Mouse (Mus musculus): Measurements from ENCODE around the gene Coro2b. TPM values are rescaled to one million over a fixed set of nuclear protein-coding genes. Genes with fewer than 3 reads are reported as not detected.

Gene Coro2b
- polyA plus RNA-seq, 1 experiment from 2014 or later, result 1.9 TPM

DNA sequence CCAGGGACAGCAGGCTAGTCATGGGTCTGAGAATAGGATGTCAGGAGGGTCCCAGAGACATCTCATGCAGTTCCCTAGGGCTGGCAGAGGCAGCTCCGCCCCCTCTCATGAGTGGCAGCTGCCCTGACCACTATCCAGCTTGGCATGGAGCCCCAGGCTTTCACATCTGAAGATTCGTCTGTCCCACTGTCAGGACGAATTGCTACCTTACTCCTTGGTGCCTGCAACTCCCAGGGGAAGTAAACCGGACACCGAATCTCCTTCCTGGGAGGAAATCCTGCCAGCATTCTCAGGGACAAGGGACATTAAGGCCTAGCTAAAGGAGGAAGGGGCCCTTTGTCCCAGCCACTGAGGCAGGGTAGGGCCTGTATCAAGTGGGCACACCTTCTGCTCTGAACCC lies 14.6 kb downstream of the Coro2b start:
- no peak for ATAC-seq (ENCODE audit: low read depth)
- no peaks in the 10 kb centered on the region for H3K27me3 ChIP-seq (ENCODE audit: control insufficient read depth, insufficient read depth, low read depth, low read length)
- no peak overlapping the region for H3K27ac ChIP-seq (ENCODE audit: low read length)
- H3K4me1 ChIP-seq (ENCODE audit: control insufficient read depth, low read depth, low read length), result no peaks in the 10 kb centered on the region
- H3K36me3 ChIP-seq (ENCODE audit: control insufficient read depth, insufficient read depth), result no peaks in the 10 kb centered on the region
- WGBS (ENCODE audit: insufficient replicate concordance), result 41% methylated on average over 5 of the region's 5 CpGs
- no peaks in the 10 kb centered on the region for H3K9me3 ChIP-seq (replicated peaks; ENCODE audit: control insufficient read depth, low read length)
- H3K9ac ChIP-seq (ENCODE audit: low read depth, low read length), result no peak overlapping the region
- H3K4me2 ChIP-seq (ENCODE audit: low read depth, low read length), result no peak overlapping the region
- H3K4me3 ChIP-seq (ENCODE audit: low read depth, low read length), result no peak overlapping the region

DNA sequence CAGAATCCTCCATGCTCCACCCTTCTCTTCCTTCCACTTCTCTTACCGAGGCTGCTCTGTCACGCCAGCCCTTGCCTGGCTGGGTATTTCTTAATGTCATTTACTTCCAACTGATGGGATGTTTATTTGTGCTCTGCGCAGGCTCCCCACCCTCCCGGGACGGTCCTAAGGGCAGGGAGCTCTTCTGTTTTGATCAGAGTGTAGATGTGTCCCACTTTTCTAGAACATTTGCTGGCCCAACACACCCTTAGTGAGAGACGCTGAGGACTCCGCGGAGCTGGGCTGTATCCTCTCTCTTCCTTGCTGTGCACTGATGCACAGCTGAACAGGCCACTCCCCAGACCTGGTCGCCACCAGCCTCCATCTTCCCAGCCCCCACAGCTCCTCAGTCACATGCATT lies 15.3 kb downstream of the Coro2b start:
- Histone ChIP-seq H3K4me3 (ENCODE audit: low read depth, low read length) (no peak overlapping the region), H3K27ac (ENCODE audit: low read length) (no peak overlapping the region), H3K9me3 (replicated peaks; ENCODE audit: control insufficient read depth, low read length) (no peaks in the 10 kb centered on the region), H3K9ac (ENCODE audit: low read depth, low read length) (no peak overlapping the region), H3K4me1 (ENCODE audit: control insufficient read depth, low read depth, low read length) (no peaks in the 10 kb centered on the region), H3K36me3 (ENCODE audit: control insufficient read depth, insufficient read depth) (no peaks in the 10 kb centered on the region), H3K4me2 (ENCODE audit: low read depth, low read length) (no peak overlapping the region), H3K27me3 (ENCODE audit: control insufficient read depth, insufficient read depth, low read depth, low read length) (no peaks in the 10 kb centered on the region)
- WGBS (ENCODE audit: insufficient replicate concordance), result 44% methylated on average over 9 of the region's 9 CpGs
- ATAC-seq (ENCODE audit: low read depth), result no peak

- 44% methylated on average over 9 of the region's 9 CpGs for WGBS (ENCODE audit: insufficient replicate concordance)
- H3K9me3 ChIP-seq (replicated peaks; ENCODE audit: control insufficient read depth, low read length), result no peaks in the 10 kb centered on the region
- H3K27ac ChIP-seq (ENCODE audit: low read length), result no peak overlapping the region
- H3K36me3 ChIP-seq (ENCODE audit: control insufficient read depth, insufficient read depth), result no peaks in the 10 kb centered on the region
- H3K4me3 ChIP-seq (ENCODE audit: low read depth, low read length), result no peak overlapping the region
- no peak overlapping the region for H3K4me2 ChIP-seq (ENCODE audit: low read depth, low read length)
- no peak for ATAC-seq (ENCODE audit: low read depth)
- no peaks in the 10 kb centered on the region for H3K4me1 ChIP-seq (ENCODE audit: control insufficient read depth, low read depth, low read length)
- H3K9ac ChIP-seq (ENCODE audit: low read depth, low read length), result no peak overlapping the region
- no peaks in the 10 kb centered on the region for H3K27me3 ChIP-seq (ENCODE audit: control insufficient read depth, insufficient read depth, low read depth, low read length)
Measured at GRCm38 (mm10) chr9:62520933-62521332, 15.9 kb downstream of the Coro2b start.

- Histone ChIP-seq H3K27ac (ENCODE audit: low read length) (no peak overlapping the region), H3K4me3 (ENCODE audit: low read depth, low read length) (no peak overlapping the region), H3K4me2 (ENCODE audit: low read depth, low read length) (no peak overlapping the region), H3K9ac (ENCODE audit: low read depth, low read length) (no peak overlapping the region), H3K36me3 (ENCODE audit: control insufficient read depth, insufficient read depth) (no peaks in the 10 kb centered on the region), H3K27me3 (ENCODE audit: control insufficient read depth, insufficient read depth, low read depth, low read length) (no peaks in the 10 kb centered on the region), H3K9me3 (replicated peaks; ENCODE audit: control insufficient read depth, low read length) (no peaks in the 10 kb centered on the region), H3K4me1 (ENCODE audit: control insufficient read depth, low read depth, low read length) (no peaks in the 10 kb centered on the region)
- no peak for ATAC-seq (ENCODE audit: low read depth)
- WGBS (ENCODE audit: insufficient replicate concordance), result 61% methylated on average over 15 of the region's 15 CpGs
Measured at GRCm38 (mm10) chr9:62519787-62520503, 16.9 kb downstream of the Coro2b start.

DNA sequence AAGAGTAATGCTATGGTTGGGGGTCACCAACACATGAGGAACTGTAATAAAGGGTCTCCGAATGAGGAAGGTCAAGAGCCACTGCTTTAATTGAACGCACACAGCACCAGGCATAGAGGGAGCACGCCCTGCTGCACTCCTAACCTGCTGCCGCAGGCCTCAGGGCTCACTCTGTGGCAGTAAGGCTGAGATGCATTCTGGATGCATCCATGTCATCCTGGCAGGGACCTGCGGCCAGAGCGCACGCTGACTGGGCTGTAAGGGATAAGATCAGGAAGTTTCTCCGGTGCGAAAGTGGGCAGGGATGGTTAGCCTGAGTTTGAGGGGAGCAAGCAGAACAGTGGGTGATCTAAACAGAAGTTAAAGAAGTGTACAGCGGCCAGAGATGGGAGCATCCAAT lies 17.5 kb downstream of the Coro2b start:
- Histone ChIP-seq H3K36me3 (ENCODE audit: control insufficient read depth, insufficient read depth) (no peaks in the 10 kb centered on the region), H3K4me3 (ENCODE audit: low read depth, low read length) (no peak overlapping the region), H3K9ac (ENCODE audit: low read depth, low read length) (no peak overlapping the region), H3K27ac (ENCODE audit: low read length) (no peak overlapping the region), H3K4me2 (ENCODE audit: low read depth, low read length) (no peak overlapping the region), H3K27me3 (ENCODE audit: control insufficient read depth, insufficient read depth, low read depth, low read length) (no peaks in the 10 kb centered on the region), H3K4me1 (ENCODE audit: control insufficient read depth, low read depth, low read length) (no peaks in the 10 kb centered on the region), H3K9me3 (replicated peaks; ENCODE audit: control insufficient read depth, low read length) (no peaks in the 10 kb centered on the region)
- WGBS (ENCODE audit: insufficient replicate concordance), result 77% methylated on average over 10 of the region's 10 CpGs
- ATAC-seq (ENCODE audit: low read depth), result no peak

- no peak for ATAC-seq (ENCODE audit: low read depth)
- no peaks in the 10 kb centered on the region for H3K36me3 ChIP-seq (ENCODE audit: control insufficient read depth, insufficient read depth)
- H3K4me2 ChIP-seq (ENCODE audit: low read depth, low read length), result no peak overlapping the region
- H3K4me3 ChIP-seq (ENCODE audit: low read depth, low read length), result no peak overlapping the region
- WGBS (ENCODE audit: insufficient replicate concordance), result 54% methylated on average over 4 of the region's 4 CpGs
- H3K9me3 ChIP-seq (replicated peaks; ENCODE audit: control insufficient read depth, low read length), result no peaks in the 10 kb centered on the region
- no peaks in the 10 kb centered on the region for H3K4me1 ChIP-seq (ENCODE audit: control insufficient read depth, low read depth, low read length)
- no peak overlapping the region for H3K27ac ChIP-seq (ENCODE audit: low read length)
- H3K9ac ChIP-seq (ENCODE audit: low read depth, low read length), result no peak overlapping the region
- no peaks in the 10 kb centered on the region for H3K27me3 ChIP-seq (ENCODE audit: control insufficient read depth, insufficient read depth, low read depth, low read length)
Measured at GRCm38 (mm10) chr9:62518572-62518971, 18.3 kb downstream of the Coro2b start.

GRCm38 (mm10) chr9:62517112-62517957 lies 19.5 kb downstream of the Coro2b start:
- Histone ChIP-seq H3K9me3 (replicated peaks; ENCODE audit: control insufficient read depth, low read length) (no peaks in the 10 kb centered on the region), H3K4me3 (ENCODE audit: low read depth, low read length) (no peak overlapping the region), H3K9ac (ENCODE audit: low read depth, low read length) (no peak overlapping the region), H3K4me1 (ENCODE audit: control insufficient read depth, low read depth, low read length) (no peaks in the 10 kb centered on the region), H3K27ac (ENCODE audit: low read length) (no peak overlapping the region), H3K4me2 (ENCODE audit: low read depth, low read length) (no peak overlapping the region), H3K36me3 (ENCODE audit: control insufficient read depth, insufficient read depth) (no peaks in the 10 kb centered on the region), H3K27me3 (ENCODE audit: control insufficient read depth, insufficient read depth, low read depth, low read length) (no peaks in the 10 kb centered on the region)
- ATAC-seq (ENCODE audit: low read depth), result no peak
- 53% methylated on average over 6 of the region's 6 CpGs for WGBS (ENCODE audit: insufficient replicate concordance)

- Histone ChIP-seq H3K4me1 (ENCODE audit: control insufficient read depth, low read depth, low read length) (no peaks in the 10 kb centered on the region), H3K9me3 (replicated peaks; ENCODE audit: control insufficient read depth, low read length) (no peaks in the 10 kb centered on the region), H3K4me3 (ENCODE audit: low read depth, low read length) (no peak overlapping the region), H3K4me2 (ENCODE audit: low read depth, low read length) (no peak overlapping the region), H3K36me3 (ENCODE audit: control insufficient read depth, insufficient read depth) (no peaks in the 10 kb centered on the region), H3K27me3 (ENCODE audit: control insufficient read depth, insufficient read depth, low read depth, low read length) (no peaks in the 10 kb centered on the region), H3K9ac (ENCODE audit: low read depth, low read length) (no peak overlapping the region), H3K27ac (ENCODE audit: low read length) (no peak overlapping the region)
- WGBS (ENCODE audit: insufficient replicate concordance), result 65% methylated on average over 7 of the region's 7 CpGs
- no peak for ATAC-seq (ENCODE audit: low read depth)
Measured at GRCm38 (mm10) chr9:62515138-62515537, 21.7 kb downstream of the Coro2b start.

GRCm38 (mm10) chr9:62513492-62514133 lies 23.2 kb downstream of the Coro2b start:
- Histone ChIP-seq H3K27ac (ENCODE audit: low read length) (no peak overlapping the region), H3K4me1 (ENCODE audit: control insufficient read depth, low read depth, low read length) (no peaks in the 10 kb centered on the region), H3K9me3 (replicated peaks; ENCODE audit: control insufficient read depth, low read length) (no peaks in the 10 kb centered on the region), H3K4me2 (ENCODE audit: low read depth, low read length) (no peak overlapping the region), H3K4me3 (ENCODE audit: low read depth, low read length) (no peak overlapping the region), H3K27me3 (ENCODE audit: control insufficient read depth, insufficient read depth, low read depth, low read length) (no peaks in the 10 kb centered on the region), H3K9ac (ENCODE audit: low read depth, low read length) (no peak overlapping the region), H3K36me3 (ENCODE audit: control insufficient read depth, insufficient read depth) (no peaks in the 10 kb centered on the region)
- WGBS (ENCODE audit: insufficient replicate concordance), result 69% methylated on average over 10 of the region's 10 CpGs
- no peak for ATAC-seq (ENCODE audit: low read depth)
